Mouse (Mus musculus): ENCODE measurements around the gene Gm5935. TPM values are rescaled to one million over a fixed set of nuclear protein-coding genes. Genes with fewer than 3 reads are reported as not detected.
"Not testable (repeated sequence)": the region's sequence is repeated elsewhere in the genome, so short reads cannot be mapped to it uniquely, and the experiment has no call there.

Gene Gm5935
- polyA plus RNA-seq (2015; fragmentation: Nextera tagmentation; extraction: Ambion mirVana), result not detected in 2 replicates

DNA sequence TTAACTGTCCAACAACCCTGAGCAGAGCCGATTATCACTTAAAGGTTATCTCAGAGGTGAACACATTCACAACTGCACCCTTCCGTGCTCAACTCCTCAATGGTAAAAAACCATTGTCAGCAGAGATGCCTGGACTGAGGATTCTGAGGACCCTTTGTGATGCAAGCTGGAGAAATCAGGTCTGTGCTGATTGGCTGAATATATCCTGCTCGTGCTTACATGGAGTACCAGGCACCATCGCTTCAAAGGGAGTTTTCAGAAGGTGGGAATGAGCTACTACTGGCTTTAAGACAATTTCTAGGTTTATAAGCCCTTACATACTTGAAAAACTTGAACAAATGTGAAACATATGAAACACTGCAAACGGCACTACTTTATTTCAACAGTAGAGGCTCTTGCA is at the start of gene Gm5935:
Gm5935 (minus strand) TSS at position 101 of the 400 bp plus-strand sequence.
- H3K36me3 ChIP-seq (ENCODE audit: control insufficient read depth, insufficient read depth); H3K27me3 ChIP-seq (replicated peaks; ENCODE audit: control insufficient read depth, insufficient read depth, low read length); H3K4me3 ChIP-seq (ENCODE audit: low read depth, low read length); H3K4me2 ChIP-seq (replicated peaks; ENCODE audit: low read depth); H3K4me1 ChIP-seq (replicated peaks; ENCODE audit: control insufficient read depth, insufficient read depth, low read length); H3K9ac ChIP-seq (ENCODE audit: low read depth, low read length); H3K9me3 ChIP-seq (ENCODE audit: control insufficient read depth); H3K27ac ChIP-seq (ENCODE audit: low read depth, low read length); ATAC-seq: not testable (repeated sequence)
- WGBS, result 85% methylated on average over 5 of the region's 5 CpGs

Other genes with a start within 250 kb of the Gm5935 start
- not detected in 2 replicates for gene Gm4297, start 200.3 kb downstream of the Gm5935 start, polyA plus RNA-seq (2015; fragmentation: Nextera tagmentation; extraction: Ambion mirVana)

All from intestine, postnatal 0 days (tissue).